Mouse (Mus musculus) right cerebral cortex, adult 2 months (tissue): ENCODE results near the gene Myoz1.

ENCODE experiments used
- DNase-seq, 2 experiments: peaks; one replicate each; pipeline ENCODE4 v3.0.0; 2021 to 2022; ENCODE audit warnings: low spot score in 2 of 2

Myoz1 gene

DNA sequence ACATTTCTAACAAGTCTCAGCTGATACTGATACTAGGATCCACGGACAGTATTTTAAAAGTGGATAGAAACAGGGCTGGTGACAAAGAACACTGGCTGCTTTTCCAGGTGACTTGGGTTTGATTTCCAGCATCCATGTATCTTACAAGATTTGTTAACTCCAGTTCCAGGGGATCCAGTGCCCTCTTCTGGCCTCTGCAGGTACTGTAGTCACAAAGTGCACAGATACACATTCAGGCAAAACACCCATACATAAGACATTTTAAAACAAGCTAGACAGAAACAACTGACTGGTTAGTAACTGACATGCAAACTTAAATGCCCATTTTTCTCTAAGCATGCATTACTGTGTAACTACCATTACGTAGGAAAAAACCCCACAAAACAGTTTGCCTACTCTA, 16.6 kb upstream of the Myoz1 start:
- no peak for DNase-seq

DNA sequence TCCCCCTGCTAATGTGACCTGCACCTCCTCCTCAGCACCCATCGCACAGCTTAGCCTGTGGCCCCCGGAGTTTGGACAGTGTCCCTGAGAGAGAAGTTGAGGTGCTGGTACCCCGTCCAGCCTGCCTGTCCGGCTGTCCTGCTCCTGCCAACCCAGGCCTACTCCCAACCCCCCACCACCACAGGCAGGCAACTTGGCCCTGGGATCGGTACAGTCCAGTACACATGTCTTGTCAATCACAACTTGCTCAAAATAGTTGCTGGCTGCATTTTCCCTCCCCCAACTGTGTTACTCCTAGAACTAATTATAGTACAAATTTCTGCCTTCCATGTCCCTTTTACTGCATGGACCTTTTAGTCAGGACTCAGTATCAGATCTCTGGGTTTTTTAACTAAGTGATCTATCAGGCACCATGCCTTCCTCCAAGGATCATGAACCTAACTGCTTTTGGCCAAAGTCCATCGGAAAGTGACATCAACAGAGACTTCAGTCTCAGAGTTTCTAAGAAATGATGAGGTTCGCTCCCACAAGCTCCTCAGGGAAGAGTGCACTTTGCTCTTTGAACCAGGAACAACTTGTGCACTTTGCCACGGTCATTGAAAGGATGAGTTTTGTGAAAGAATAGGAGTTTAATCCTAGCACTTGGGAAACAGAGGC, 11.9 kb upstream of the Myoz1 start, which contains the start of gene Synpo2l:
Gene Synpo2l, minus strand, starts transcription at position 201 of the 657 bp plus-strand sequence.
- no peak for DNase-seq

DNA sequence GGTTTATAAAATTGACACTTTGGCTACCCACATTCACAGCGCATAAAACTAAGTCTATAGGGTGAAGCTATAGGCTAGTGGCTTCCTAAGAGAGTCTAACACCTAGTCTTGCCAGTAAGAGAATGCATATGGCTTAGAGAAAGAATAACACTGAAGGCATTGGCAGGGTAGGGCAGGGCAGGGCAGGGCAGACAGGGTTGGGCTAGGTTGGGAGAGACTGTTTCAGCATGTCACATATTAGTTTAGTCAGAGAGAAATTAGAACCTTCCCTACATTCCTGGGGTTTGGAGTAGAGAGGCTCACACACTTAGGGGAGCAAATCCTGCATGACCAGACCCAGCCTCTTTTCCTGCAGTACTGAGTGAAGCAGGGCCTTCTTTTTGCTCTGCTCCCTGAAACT, 11.1 kb upstream of the Myoz1 start:
- DNase-seq, result no peak

DNA sequence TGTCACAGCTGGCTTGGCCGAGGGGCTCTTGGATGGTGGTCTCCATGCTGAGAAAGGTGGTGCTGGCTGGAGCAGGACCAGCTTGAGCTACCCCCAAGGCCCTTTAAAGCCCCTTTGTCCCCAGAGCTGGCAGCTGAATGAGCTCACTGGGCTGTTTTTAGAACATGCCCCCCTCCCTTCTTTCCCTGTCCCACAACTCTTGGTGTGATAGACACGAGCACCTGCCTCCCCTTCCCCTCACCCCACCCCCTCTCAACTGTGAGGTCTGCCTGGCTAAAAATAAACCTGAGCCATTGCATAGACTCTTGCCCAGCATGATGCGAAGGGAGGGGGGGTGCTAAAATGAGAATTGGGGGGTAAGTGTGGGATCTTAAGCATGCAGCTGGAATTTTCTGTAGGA, 8.1 kb upstream of the Myoz1 start:
- DNase-seq, result no peak

DNA sequence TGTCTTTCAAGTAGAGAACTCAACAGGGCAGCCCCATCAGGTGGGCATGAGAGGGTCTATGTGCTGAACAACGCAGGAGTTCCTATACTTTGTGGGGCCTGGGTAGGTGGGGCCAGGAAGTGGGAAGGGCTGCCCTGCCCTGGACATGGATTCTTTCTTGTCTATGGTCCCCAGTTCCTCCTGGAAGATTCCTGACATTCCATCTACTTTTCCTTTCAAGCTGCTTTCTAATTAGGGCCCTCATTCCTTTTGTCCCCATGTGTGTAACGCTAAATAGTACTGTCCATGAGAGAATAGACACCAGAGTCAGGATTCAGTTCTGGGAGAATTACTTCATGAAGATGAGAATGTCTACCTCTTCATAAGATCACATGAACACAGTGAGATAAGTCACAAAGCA, 7.3 kb upstream of the Myoz1 start:
- no peak for DNase-seq

DNA sequence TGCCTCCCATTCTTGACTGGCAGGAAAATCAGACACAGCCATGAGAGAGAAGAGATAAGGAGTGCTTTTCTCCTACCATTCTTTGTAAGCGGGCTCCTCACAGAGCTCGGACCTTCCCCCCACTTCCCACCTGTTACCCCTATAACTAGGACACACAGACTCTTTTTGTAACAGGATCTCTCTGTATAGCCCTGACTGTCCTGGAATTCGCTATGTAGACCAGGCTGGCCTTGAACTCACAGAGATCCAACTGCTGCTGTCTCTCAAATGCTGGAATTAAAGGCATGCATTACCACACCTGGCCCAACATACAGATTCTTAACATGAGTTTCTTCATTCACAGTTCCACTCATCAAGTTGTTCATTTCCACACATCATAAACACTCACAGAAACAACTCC, 6.4 kb upstream of the Myoz1 start:
- DNase-seq, result no peak

DNA sequence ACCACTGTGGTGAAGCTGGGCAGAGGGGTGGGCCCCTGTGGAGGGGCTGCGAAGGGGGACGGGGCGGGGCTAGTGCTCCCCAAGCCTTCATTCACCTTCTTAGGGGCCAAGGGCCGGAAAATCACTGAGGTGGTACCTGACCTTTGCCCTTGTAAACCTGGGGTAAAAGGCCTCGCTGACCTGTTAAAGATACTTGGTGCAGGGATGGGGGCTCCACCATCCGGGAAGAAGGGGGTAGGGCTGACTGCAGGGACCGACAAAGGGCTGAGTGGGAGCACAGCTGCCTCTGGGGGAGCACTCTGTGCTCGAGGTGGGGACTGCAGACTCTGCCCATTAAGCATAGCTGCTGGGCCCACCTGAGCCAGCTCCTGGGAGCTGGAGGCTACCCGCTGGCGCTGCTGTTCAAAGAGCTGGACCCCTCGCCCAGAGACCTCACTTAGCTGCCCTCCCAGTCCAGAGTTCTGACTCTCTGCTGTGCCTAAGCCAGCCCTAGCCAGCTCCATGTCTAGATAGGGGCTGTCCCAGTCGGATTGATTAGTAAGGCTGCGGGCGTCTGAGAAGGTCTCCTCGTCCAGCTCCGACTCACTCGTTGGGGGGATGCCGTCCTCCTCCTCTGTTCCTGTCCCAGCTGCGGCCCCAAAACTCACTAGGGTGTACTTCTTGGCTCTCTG, 5.5 kb upstream of the Myoz1 start:
- peak in 1 of 2 experiments; percentile 18 for DNase-seq

DNA sequence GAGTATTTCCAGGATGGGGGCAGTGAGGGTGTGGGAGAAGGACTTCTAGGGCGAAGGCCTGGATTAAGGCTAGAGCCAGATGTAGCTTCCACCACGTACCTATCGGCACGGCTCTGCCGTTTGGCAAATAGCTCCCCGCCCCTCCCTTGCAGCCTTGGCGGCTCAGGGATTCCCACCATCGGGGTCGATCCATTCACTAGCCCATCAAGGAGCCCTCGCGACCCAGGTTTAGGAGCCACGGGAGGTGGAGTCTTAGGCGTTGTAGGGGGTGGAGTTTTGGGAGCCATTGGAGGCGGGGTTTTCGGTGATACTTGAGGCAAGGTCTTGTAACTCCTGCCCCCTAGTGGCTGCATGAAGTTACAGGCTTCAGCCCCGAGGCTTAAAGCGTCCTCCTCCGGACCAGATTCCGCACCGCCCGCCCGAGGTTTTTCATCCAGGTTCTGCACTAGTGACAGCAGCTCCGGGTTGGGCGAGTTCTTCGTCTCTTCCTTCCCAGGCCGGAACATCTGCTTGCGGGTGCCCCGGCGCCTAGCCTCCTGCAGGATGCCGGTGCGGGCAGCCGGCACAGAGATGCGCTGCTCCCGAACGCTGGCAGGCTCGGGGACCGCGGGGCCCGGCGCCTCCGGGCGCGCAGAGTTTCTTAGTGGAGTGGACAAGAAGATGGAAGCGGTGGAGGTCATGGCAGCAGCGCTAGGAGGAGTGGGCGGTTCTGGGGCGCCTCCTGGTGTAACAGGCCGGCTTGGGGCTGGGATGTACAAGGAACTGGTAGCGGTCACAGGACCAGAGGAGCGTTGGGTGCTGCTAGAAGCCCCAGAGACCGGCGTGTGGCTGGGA, 4.7 kb upstream of the Myoz1 start:
- DNase-seq, result peak; percentile 95

DNA sequence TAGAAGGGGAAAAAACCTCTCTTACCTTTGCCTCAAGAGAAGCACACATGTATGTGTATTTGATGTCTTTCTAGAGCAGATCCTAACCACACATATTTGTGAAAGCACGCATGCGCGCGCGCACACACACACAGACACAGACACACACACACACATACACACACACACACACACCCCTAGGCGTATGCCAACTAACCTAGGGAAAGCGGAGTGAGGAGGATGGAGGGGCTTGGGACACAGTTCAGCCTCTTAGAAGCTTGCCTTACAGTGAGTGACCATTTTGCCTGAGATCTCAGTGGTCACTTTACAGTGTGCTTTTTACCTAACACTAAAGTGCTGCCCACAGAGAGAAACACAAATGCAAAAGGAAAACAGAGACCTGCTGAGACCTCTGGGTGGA, 3.3 kb upstream of the Myoz1 start:
- no peak for DNase-seq

DNA sequence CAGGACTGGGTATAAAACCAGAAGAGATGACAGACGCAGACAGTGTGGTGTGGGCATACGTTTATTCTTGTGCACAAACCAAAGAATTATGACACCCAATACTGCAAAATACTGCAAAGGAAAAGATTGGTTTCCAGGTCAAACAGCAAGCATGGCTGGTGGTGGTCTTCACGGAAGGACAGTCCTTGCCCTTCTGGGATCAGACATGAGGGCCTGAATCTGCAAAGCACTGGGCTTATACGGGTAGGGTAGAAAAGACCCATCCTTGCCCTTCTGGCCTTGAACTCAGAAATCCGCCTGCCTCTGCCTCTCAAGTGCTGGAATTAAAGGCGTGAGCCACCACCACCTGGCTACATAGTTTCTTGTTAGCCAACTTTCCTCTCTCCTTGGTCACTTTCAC, 2.6 kb upstream of the Myoz1 start:
- no peak for DNase-seq

DNA sequence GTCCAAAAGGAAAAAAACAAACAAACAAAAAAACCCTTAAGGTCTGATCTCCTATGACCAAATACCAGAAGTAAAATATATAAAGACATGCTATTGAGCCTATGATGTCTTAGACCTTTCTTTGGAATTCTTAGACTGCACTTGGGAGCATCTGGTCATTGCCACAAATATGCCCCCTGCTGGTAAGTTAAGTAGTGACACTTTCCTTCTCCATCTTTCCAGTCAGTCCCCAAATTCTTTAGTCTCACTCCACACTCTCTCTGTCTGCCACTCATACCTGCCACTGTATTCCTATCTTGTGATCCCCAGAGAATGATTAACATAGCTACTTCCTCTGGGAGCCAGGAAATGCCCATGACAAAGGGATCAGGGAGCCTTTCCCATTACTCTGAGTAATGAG, 2.0 kb upstream of the Myoz1 start:
- peak; percentile 55 to 62 for DNase-seq

DNA sequence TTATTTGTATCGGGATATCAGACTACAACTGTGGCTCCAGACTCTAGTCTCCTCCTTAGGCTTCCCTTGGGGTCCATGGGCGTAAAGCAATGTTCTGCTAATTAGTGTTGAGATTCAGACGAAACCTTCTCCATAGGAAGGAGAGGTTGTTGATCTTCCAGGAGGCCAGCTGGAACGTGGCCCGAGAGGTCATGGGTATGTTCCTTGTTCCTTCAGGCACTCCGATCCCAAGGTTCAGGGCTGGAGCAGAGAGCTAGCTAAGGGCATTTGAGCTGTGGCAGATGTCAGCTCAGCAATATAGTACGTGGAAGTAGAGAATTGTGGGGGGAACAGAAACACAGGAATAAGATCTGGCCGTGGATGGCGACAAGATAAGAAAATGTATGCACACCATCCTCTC, 609 bp downstream of the Myoz1 start:
- DNase-seq, result no peak

DNA sequence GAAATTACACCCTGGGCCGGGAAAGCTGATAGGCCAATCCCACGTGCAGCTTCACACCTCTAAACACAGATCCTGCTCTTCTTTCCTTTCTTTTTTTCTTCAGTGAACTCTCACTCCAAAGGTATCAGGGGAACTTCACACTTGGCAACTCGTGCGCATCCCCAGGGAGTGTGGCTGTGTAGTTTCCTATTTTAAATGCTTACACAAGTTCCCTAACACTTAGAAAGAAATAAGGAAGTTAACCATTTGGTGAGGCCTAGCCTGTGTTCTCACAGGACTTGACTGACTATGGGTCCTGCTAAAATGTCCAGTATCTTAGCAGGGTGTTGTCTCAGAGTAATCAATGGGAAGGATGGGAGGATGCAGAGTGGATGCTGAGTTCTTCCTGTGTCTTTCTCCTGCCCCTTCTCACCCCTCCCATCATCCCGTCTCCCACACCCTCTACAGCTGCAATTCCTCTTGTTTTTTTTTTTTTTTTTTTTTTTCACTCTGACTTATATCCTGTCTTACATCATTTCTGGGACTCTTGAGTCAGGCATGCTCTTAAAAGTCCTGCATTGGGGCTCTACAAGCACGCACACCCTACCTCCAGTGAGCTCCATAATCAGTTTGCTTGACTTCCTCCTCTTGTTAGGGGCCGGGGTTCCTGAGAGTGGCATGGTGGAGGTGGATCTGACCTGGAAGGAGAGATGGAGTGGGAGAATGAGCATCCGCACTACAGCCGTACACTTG, 1.5 kb downstream of the Myoz1 start:
- no peak for DNase-seq

DNA sequence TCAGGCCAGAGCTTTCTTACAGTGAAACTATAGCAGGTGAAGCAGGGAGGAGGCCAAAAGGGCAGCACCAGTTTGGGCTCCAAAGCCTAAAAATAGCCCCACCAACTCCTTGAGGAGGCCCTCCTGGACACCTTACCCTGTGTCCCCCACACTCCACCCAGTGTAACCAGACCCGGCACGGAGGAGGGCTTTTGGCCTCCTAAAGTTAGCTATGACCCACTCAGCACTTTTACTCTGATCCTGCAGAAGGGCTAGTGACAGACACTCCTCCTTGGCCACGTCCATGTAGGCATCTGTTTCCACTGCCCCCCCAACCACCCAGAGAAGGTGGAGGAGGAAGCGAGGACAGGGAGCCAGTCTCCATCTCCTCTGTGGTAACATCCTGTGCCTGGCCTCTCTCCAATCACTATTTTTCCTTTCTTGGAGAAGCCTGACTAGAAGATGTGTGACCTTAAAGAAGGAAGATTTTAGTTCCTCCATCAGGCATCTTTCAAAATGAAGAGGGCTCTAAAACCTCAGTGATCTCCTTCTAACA, 4.6 kb downstream of the Myoz1 start:
- no peak for DNase-seq

DNA sequence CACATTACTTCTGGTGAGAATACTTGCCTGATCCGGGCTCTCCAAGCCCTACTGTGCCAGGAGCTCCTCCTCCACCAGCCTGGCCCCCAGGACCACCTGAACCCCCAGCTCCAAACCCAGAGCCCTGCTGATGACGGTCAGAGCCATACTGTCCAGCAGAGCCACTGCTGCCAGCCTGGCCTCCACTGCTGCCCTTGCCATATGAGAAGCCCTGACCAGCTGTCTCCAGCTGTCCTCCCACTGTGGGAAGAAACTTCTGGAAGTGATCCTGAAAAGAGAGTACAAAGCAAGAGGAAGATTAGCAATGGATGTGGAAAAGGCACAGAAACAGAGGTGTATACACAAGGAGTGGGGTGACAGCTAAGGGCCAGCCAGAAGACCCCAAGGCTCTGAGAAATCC, 5.3 kb downstream of the Myoz1 start:
- no peak for DNase-seq

DNA sequence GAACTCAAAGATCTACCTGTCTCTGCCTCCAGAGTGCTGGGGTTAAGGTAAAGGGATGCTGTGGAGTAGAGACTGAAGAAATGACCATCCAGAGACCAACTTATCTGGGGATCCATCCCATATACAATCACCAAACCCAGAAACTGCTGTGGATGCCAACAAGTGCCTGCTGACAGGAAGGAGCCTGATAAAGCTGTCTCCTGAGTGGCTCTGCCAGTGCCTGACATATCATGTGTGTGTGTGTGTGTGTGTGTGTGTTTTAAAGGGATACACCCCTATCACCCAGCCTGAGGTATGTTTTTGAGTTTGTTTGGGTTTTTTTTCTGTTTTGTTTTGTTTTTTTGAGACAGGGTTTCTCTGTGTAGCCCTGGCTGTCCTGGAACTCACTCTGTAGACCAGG, 10.0 kb downstream of the Myoz1 start:
- no peak for DNase-seq

DNA sequence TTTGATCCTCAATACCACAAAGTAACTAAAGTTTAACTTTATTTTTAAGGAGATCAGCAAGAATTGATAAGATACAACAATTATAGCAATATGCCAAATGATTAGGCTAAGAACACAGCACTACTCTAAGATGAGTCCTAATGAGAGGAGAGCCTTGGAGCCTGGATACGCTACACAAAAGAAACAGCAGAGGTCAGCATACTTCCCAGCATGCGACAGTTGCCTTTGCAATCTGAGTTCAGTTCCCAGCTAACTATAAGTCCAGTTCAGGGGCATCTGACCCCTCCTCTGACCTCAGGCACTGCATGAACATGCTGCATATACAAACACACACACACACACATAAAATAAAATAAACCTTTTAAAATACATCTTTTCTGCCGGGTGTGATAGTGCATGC, 10.8 kb downstream of the Myoz1 start:
- DNase-seq, result no peak

DNA sequence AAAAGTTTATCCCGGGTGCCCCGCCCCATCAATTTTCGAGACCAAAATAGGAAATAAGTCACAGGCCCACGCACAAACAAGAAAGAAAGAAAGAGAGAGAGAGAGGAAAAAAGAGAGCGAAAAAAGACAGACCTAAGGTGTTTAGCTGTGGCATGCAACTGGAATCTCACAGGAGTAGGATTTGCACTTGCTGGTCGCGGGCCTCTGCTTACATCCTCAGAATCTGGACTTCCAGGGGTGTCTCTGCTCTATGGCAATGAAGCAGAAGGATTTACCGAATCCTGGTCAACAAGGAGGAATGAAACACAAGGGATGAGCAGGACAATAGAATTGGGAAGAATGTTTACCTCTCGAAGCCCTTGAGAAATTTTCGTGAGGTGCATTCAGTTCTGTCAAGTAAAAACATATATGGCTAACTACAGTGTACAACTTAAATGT, 14.9 kb downstream of the Myoz1 start:
- no peak for DNase-seq

DNA sequence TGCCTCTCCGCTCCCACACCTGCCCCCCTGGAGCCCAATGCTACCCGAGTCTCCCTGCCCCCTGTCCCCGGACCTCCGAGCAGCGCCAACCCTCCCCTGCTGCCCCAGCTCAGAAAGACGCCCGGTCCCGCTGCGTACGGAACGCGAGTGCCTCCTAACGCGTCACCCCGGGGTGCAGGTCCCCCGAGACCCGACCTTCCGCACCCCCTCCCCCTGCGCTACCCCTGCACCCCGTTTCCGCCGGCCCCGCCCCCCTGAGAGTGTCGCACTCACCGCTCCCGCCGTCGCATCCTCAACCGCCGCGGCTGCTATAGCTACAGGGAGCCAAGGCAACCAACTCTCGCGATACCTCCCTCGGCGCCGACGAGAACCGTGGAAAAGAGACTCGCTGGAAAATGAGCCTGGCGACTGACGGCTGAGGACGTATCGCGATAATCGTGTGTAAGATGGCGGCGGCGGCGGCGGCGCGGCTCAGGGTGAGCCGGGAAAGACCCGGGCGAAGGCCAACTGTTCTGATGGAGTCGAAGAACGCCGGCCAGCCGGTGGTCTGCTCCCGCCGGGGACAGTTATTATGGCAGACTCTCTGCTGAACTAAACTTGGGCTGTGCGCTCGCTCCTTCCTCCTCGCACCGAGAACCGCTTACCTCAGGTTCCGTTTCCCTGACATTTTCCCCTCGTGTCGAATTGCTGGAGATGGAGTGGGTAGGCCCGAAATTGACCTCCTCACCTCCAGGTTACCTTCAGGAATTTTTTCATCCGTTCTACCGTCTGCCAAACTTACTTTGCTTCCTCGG, 15.5 kb downstream of the Myoz1 start, which contains the start of gene Usp54:
Gene Usp54, minus strand, starts transcription at position 420 of the 794 bp plus-strand sequence.
- DNase-seq, result peak; percentile 98 to 99

DNA sequence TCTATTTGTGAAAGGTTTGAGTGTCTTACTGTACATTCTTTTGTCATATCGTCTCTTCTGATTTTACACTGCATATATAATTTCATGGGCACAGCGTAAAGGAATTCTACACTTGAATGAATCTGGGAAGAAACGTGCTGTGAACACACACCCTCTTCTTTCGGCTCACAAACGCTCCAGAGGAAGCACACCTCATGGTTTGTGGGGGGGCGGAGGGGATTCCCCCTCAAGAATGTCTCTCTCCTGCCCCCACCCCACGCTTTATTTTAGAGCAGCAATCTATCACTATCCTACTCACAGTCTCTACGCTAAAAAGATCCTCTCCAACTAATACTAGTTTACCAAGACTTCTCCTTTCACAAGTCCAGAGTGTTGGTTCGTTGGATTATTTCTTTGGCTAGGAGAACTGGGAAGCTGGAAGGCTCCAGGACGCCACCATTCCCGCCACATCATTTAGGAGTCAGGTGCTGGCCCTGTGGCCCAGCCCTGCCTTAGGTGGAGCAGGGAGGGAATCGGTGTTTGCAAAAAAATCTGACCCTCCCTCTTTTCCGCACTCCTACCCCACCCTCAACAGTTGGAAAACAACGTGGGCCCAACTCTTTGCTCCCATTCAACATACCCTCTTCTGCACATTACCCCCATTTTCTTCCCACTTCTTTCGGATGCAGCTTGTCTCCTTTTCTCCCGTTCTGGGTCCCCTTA, 16.3 kb downstream of the Myoz1 start:
- peak in 1 of 2 experiments; percentile 33 for DNase-seq
